Mouse (Mus musculus) hindbrain, embryonic 13.5 days (tissue): ENCODE measurements around the gene Dgkg. TPM values are rescaled to one million over a fixed set of nuclear protein-coding genes. Genes with fewer than 3 reads are reported as not detected.
A peak's percentile ranks its signal among the peaks of the same experiment; 100 is the strongest.

Experiments used
- ATAC-seq: fragments of 200-750 bp; cut with Nextera tagmentation; 2 replicates; pipeline ENCODE4 v1.8.0; 2017; ENCODE audit warnings: moderate TSS enrichment; ENCODE audit not compliant: low FRiP score
- H3K27ac ChIP-seq: fragments of 300-500 bp; sonication (generic); 2 replicates; pipeline ENCODE4 v1.5.1; 2015; ENCODE audit warnings: inconsistent platforms, mild to moderate bottlenecking, moderate library complexity
- H3K27me3 ChIP-seq: fragments of 300-500 bp; sonication (generic); 2 replicates; pipeline ENCODE4 v1.6.1; 2015; ENCODE audit warnings: mild to moderate bottlenecking, inconsistent platforms
- H3K36me3 ChIP-seq: fragments of 300-500 bp; sonication (generic); 2 replicates; pipeline ENCODE4 v1.6.1; 2015; ENCODE audit warnings: mild to moderate bottlenecking, inconsistent platforms
- H3K4me1 ChIP-seq: fragments of 300-500 bp; sonication (generic); replicated peaks from 2 replicates; pipeline ENCODE4 v1.6.1; 2015; ENCODE audit warnings: inconsistent platforms
- H3K4me2 ChIP-seq: fragments of 300-500 bp; sonication (generic); 2 replicates; pipeline ENCODE4 v1.6.1; 2015; ENCODE audit warnings: inconsistent platforms, mild to moderate bottlenecking, moderate library complexity
- H3K4me3 ChIP-seq: fragments of 300-500 bp; sonication (generic); 2 replicates; pipeline ENCODE4 v1.5.1; 2015; ENCODE audit warnings: mild to moderate bottlenecking, inconsistent platforms
- H3K9ac ChIP-seq: fragments of 300-500 bp; sonication (generic); 2 replicates; pipeline ENCODE4 v1.6.1; 2015; ENCODE audit warnings: mild to moderate bottlenecking, inconsistent platforms
- H3K9me3 ChIP-seq: fragments of 300-500 bp; sonication (generic); 2 replicates; pipeline ENCODE4 v1.6.1; 2016; ENCODE audit warnings: inconsistent platforms
- WGBS: fragments of 180-500 bp; shearing (Covaris S2); methylation state at CpG from one replicate; pipeline ENCODE4 v1.1.7; 2015; 5-methylcytosine and 5-hydroxymethylcytosine counted together
- polyA plus RNA-seq: library from polyadenylated mRNA; unstranded; fragments of >200 nt; fragmentation: Nextera tagmentation; extraction: Ambion mirVana; gene quantifications from 2 replicates; pipeline ENCODE4 v1.2.1, GENCODE M21; 2015

Gene Dgkg
- polyA plus RNA-seq, 1 experiment from 2014 or later, result 0.84 TPM

- Histone ChIP-seq H3K9ac (no peak overlapping the region), H3K27me3 (peaks cover 10% of the 10 kb centered on the region; the same call in 1 of the 2 replicates), H3K4me1 (no peaks in the 10 kb centered on the region; the same call in 1 of the 2 replicates), H3K4me3 (no peak overlapping the region), H3K36me3 (no peaks in the 10 kb centered on the region), H3K9me3 (no peaks in the 10 kb centered on the region), H3K4me2 (no peak overlapping the region), H3K27ac (no peak overlapping the region)
- no peak for ATAC-seq
- WGBS, result 81% methylated on average over 4 of the region's 4 CpGs
These were observed 7.0 kb upstream of the Dgkg start for GRCm38 (mm10) chr16:22664033-22664432.

- no peak for ATAC-seq
- 30% methylated on average over 2 of the region's 2 CpGs for WGBS
- no peaks in the 10 kb centered on the region for H3K36me3 ChIP-seq
These were observed 6.1 kb upstream of the Dgkg start for GRCm38 (mm10) chr16:22663136-22663535.

GRCm38 (mm10) chr16:22661076-22661475 lies 4.1 kb upstream of the Dgkg start:
- H3K27ac ChIP-seq, result no peak overlapping the region
- no peak overlapping the region for H3K4me2 ChIP-seq
- H3K9me3 ChIP-seq, result no peaks in the 10 kb centered on the region
- H3K4me3 ChIP-seq, result no peak overlapping the region
- H3K36me3 ChIP-seq, result no peaks in the 10 kb centered on the region
- no peak for ATAC-seq
- H3K4me1 ChIP-seq, result peaks cover 13% of the 10 kb centered on the region
- H3K27me3 ChIP-seq, result peaks cover 39% of the 10 kb centered on the region
- H3K9ac ChIP-seq, result no peak overlapping the region
- 72% methylated on average over 5 of the region's 5 CpGs for WGBS

More at GRCm38 (mm10) chr16:22663136-22663535, 6.1 kb upstream of the Dgkg start:
- Histone ChIP-seq H3K4me3 (no peak overlapping the region), H3K9me3 (no peaks in the 10 kb centered on the region), H3K4me1 (no peaks in the 10 kb centered on the region; the same call in 1 of the 2 replicates), H3K9ac (no peak overlapping the region), H3K27me3 (peaks cover 18% of the 10 kb centered on the region), H3K27ac (no peak overlapping the region), H3K4me2 (no peak overlapping the region)

GRCm38 (mm10) chr16:22657874-22658789 lies 1.1 kb upstream of the Dgkg start:
- no peaks in the 10 kb centered on the region for H3K36me3 ChIP-seq
- H3K9me3 ChIP-seq, result no peaks in the 10 kb centered on the region
- 74% methylated on average over 16 of the region's 16 CpGs for whole genome bisulfite sequencing
- H3K4me2 ChIP-seq, result no peak overlapping the region
- H3K27ac ChIP-seq, result no peak overlapping the region
- no peak for ATAC-seq
- H3K4me1 ChIP-seq, result peaks cover 17% of the 10 kb centered on the region
- peaks cover 60% of the 10 kb centered on the region for H3K27me3 ChIP-seq
- no peak overlapping the region for H3K4me3 ChIP-seq
- H3K9ac ChIP-seq, result no peak overlapping the region

GRCm38 (mm10) chr16:22655812-22656211 lies 1.2 kb downstream of the Dgkg start:
- Histone ChIP-seq H3K36me3 (no peaks in the 10 kb centered on the region), H3K4me3 (peak overlapping the region; percentile 54; the same call in 1 of the 2 replicates), H3K4me2 (peak overlapping the region; percentile 95), H3K27ac (no peak overlapping the region), H3K9me3 (no peaks in the 10 kb centered on the region), H3K27me3 (peaks cover 53% of the 10 kb centered on the region), H3K4me1 (peaks cover 17% of the 10 kb centered on the region), H3K9ac (no peak overlapping the region)
- WGBS, result 8% methylated on average over 11 of the region's 11 CpGs
- ATAC-seq, result no peak

- H3K4me2 ChIP-seq, result no peak overlapping the region
- H3K9ac ChIP-seq, result no peak overlapping the region
- H3K9me3 ChIP-seq, result no peaks in the 10 kb centered on the region
- 69% methylated on average over 5 of the region's 5 CpGs for WGBS
- no peak overlapping the region for H3K27ac ChIP-seq
- H3K27me3 ChIP-seq, result peaks cover 50% of the 10 kb centered on the region
- peaks cover 17% of the 10 kb centered on the region for H3K4me1 ChIP-seq
- ATAC-seq, result no peak
- no peaks in the 10 kb centered on the region for H3K36me3 ChIP-seq
- H3K4me3 ChIP-seq, result no peak overlapping the region
These were observed 1.8 kb downstream of the Dgkg start for GRCm38 (mm10) chr16:22655223-22655622.

GRCm38 (mm10) chr16:22654477-22654835 lies 2.6 kb downstream of the Dgkg start:
- peaks cover 50% of the 10 kb centered on the region for H3K27me3 ChIP-seq
- peaks cover 17% of the 10 kb centered on the region for H3K4me1 ChIP-seq
- no peak overlapping the region for H3K4me2 ChIP-seq
- H3K9ac ChIP-seq, result no peak overlapping the region
- H3K4me3 ChIP-seq, result no peak overlapping the region
- H3K27ac ChIP-seq, result no peak overlapping the region
- H3K36me3 ChIP-seq, result no peaks in the 10 kb centered on the region
- ATAC-seq, result no peak
- WGBS, result 69% methylated on average over 2 of the region's 2 CpGs
- no peaks in the 10 kb centered on the region for H3K9me3 ChIP-seq

GRCm38 (mm10) chr16:22653817-22654476 lies 3.1 kb downstream of the Dgkg start:
- no peaks in the 10 kb centered on the region for H3K9me3 ChIP-seq
- H3K9ac ChIP-seq, result no peak overlapping the region
- 91% methylated on average over 11 of the region's 11 CpGs for whole genome bisulfite sequencing
- no peak overlapping the region for H3K27ac ChIP-seq
- no peaks in the 10 kb centered on the region for H3K36me3 ChIP-seq
- H3K4me2 ChIP-seq, result no peak overlapping the region
- peaks cover 49% of the 10 kb centered on the region for H3K27me3 ChIP-seq
- no peak for ATAC-seq
- H3K4me3 ChIP-seq, result no peak overlapping the region
- H3K4me1 ChIP-seq, result peaks cover 17% of the 10 kb centered on the region

GRCm38 (mm10) chr16:22651244-22651643 lies 5.8 kb downstream of the Dgkg start:
- Histone ChIP-seq H3K9me3 (no peaks in the 10 kb centered on the region), H3K27me3 (peaks cover 22% of the 10 kb centered on the region), H3K4me1 (peaks cover 6% of the 10 kb centered on the region), H3K9ac (no peak overlapping the region), H3K4me2 (no peak overlapping the region), H3K27ac (no peak overlapping the region), H3K4me3 (no peak overlapping the region), H3K36me3 (no peaks in the 10 kb centered on the region)
- ATAC-seq, result no peak
- WGBS, result 67% methylated on average over 3 of the region's 3 CpGs

GRCm38 (mm10) chr16:22645256-22645655 lies 11.8 kb downstream of the Dgkg start:
- no peak for ATAC-seq
- no peak overlapping the region for H3K4me2 ChIP-seq
- H3K27ac ChIP-seq, result no peak overlapping the region
- H3K27me3 ChIP-seq, result no peaks in the 10 kb centered on the region
- no peak overlapping the region for H3K9ac ChIP-seq
- H3K4me1 ChIP-seq, result no peaks in the 10 kb centered on the region
- 100% methylated on average over 1 of the region's 1 CpGs for WGBS
- no peak overlapping the region for H3K4me3 ChIP-seq
- H3K36me3 ChIP-seq, result no peaks in the 10 kb centered on the region
- no peaks in the 10 kb centered on the region for H3K9me3 ChIP-seq

- Histone ChIP-seq H3K4me3 (no peak overlapping the region), H3K27me3 (no peaks in the 10 kb centered on the region), H3K4me2 (no peak overlapping the region), H3K36me3 (no peaks in the 10 kb centered on the region), H3K4me1 (no peaks in the 10 kb centered on the region), H3K27ac (no peak overlapping the region), H3K9ac (no peak overlapping the region), H3K9me3 (no peaks in the 10 kb centered on the region)
- 75% methylated on average over 8 of the region's 8 CpGs for WGBS
- no peak for ATAC-seq
These were observed 13.6 kb downstream of the Dgkg start for GRCm38 (mm10) chr16:22643460-22643859.

- no peak for ATAC-seq
- H3K36me3 ChIP-seq, result no peaks in the 10 kb centered on the region
- WGBS, result 82% methylated on average over 6 of the region's 6 CpGs
These were observed 14.1 kb downstream of the Dgkg start for GRCm38 (mm10) chr16:22642953-22643352.

More at GRCm38 (mm10) chr16:22642953-22643352, 14.1 kb downstream of the Dgkg start:
- H3K9me3 ChIP-seq, result no peaks in the 10 kb centered on the region
- no peak overlapping the region for H3K4me3 ChIP-seq
- no peaks in the 10 kb centered on the region for H3K4me1 ChIP-seq
- H3K27me3 ChIP-seq, result no peaks in the 10 kb centered on the region
- H3K9ac ChIP-seq, result no peak overlapping the region
- no peak overlapping the region for H3K27ac ChIP-seq
- H3K4me2 ChIP-seq, result no peak overlapping the region
